Mouse (Mus musculus) bone marrow macrophage, adult 2 months (primary cell): ENCODE results near the gene Alb.

Experiments
- CTCF ChIP-seq: IDR thresholded peaks from 2 replicates; pipeline ENCODE4 v1.5.1; 2012; ENCODE audit warnings: low read depth, mild to moderate bottlenecking, low read length, moderate library complexity
- POLR2A ChIP-seq: IDR thresholded peaks from 2 replicates; pipeline ENCODE4 v1.6.1; 2012; ENCODE audit warnings: mild to moderate bottlenecking, low read depth, low read length, borderline replicate concordance

DNA sequence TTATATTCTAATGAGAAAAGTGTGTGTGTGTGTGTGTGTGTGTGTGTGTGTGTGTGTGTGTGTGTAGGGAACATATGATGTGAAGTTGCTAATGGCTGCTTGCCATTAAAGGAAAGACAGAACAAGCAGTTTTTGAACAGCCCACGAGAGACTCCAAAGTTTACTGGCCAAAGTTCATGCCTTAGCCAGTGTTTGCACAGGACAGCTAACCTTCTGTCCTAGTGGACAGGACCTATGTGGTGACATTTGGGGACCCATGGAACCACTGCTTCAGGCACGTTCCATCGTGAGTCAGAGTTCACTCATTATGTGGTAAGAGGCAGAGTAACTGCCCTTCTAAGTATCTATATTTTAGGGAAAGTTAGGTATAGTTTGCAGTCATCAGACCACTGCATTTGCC lies 13.1 kb upstream of the Alb start:
- TF ChIP-seq POLR2A, result no peak
- TF ChIP-seq CTCF, result no peak
